Mouse (Mus musculus) layer of hippocampus, adult 11-12 months (tissue): ENCODE measurements around the gene Mast4.
A peak's percentile ranks its signal among the peaks of the same experiment; 100 is the strongest.
"Not testable (repeated sequence)": the region's sequence is repeated elsewhere in the genome, so short reads cannot be mapped to it uniquely, and the experiment has no call there.

Experiments
- DNase-seq: peaks from one replicate; pipeline ENCODE4 v3.0.0; 2022; ENCODE audit warnings: low spot score

Gene Mast4

DNA sequence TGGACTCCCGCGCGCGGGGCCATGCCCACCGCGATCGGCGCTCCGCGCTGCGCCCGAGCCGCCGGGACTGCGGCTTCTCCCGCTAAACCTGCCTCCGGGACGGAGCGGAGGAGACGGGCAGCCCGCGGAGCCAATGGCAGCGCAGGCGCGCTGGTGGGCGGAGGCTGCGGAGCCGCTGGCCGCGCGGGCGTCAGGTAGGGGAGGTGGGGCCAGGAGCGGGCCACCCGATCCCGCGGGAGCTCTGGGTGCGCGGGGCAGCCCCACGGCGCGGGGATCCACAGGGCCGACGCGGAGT lies at the start of gene Mast4:
Mast4 (minus strand) TSS at position 106 of the 295 bp plus-strand sequence.
- peak; percentile 76 for DNase-seq

DNA sequence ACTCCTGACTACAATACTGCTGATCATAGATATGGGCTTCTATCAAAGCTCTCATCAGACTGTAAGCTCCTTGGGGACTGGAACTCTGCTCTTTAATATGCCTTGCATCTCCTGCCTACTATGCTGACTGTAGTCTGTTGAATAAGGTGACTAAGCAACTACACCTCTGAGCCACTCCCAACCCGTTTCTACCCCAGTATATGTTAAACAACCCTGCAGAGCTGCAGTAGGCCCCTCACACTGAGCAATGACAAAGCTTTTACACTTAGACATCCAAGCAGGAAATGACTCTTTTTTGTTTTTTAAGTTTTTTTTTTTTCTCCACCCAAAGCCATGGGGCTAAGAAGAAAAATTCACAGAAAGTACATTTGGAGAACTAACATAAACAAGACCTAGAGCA lies 40.2 kb upstream of the Mast4 start:
- DNase-seq = no peak

GRCm38 (mm10) chr13:103369194-103369593 lies 34.9 kb upstream of the Mast4 start:
- peak; percentile 20 for DNase-seq

DNA sequence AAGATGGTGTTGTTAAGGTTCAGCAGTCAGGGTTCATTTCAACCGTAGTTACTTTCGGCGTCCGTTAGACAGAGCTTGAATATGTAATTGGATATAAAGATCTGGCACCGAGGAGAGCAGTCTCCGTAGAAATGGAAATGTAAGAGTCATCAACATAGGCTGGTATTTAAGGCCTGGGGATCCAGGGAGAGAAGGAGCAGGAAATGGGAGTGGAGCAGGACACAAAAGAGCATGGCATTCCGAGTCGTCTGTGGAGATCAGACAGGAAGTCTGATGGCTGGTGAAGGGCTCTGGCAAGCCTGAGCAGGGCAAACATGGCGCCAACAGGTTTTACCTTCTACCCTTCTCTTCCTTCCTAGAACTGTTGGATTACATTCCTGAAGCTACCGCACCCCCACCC lies 28.9 kb upstream of the Mast4 start:
- DNase-seq = no peak

DNA sequence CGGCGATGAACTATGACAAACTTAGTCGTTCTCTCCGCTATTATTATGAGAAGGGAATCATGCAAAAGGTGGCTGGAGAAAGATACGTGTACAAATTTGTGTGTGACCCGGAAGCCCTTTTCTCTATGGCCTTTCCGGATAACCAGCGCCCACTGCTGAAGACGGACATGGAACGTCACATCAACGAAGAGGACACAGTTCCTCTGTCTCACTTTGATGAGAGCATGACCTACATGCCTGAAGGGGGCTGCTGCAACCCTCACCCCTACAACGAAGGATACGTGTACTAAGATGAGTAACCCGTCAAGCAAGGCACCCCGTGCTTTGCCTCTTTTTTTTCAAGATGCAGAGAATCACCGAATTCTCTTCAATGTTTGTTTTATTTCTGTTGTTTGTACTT lies 23.1 kb upstream of the Mast4 start:
- not testable (repeated sequence) for DNase-seq

- DNase-seq = not testable (repeated sequence)
These were observed 22.6 kb upstream of the Mast4 start for GRCm38 (mm10) chr13:103356909-103357308.

GRCm38 (mm10) chr13:103354737-103355136 lies 20.4 kb upstream of the Mast4 start:
- no peak for DNase-seq

- DNase-seq = no peak
These were observed 10.5 kb upstream of the Mast4 start for GRCm38 (mm10) chr13:103344749-103345148.

- DNase-seq = no peak
These were observed 9.9 kb upstream of the Mast4 start for GRCm38 (mm10) chr13:103344006-103344720.

DNA sequence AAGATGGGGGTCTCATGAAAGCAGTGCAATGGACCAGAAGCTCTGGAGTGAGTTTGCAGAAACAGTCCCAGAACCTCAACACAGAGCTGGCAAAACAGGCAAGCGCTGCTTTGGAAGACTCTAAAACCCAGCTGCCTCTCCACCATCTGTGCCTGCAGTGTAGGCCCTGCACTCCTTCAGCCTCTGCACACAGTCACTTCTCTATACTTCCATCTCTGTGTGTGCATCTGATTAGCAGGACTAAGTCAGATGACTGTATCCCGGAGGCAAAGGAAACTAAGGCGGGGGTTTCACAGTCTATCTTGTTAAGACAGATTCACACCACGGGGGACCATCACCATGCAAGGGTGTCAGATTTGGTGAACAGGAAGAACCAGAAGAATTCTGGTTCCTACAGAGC lies 6.7 kb upstream of the Mast4 start:
- DNase-seq = no peak

DNA sequence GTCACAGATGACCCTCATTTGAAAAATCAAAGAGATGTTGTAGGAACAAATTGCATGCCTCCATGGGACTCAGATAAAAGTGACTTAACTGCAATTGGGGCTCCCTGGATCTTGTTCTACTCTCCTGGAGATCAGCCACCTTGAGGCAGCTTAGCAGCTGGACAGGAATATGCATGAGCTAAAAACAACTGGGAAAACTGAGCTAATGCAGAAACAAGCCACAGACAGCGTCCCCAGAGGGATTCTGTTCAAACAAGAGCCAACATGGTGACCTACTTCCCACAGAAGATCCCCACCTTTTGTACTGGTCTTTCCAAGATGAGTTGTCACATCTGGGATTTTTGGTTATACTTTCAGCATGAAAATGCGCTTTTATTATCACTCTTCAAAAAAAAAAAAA lies 4.3 kb upstream of the Mast4 start:
- DNase-seq = no peak

DNA sequence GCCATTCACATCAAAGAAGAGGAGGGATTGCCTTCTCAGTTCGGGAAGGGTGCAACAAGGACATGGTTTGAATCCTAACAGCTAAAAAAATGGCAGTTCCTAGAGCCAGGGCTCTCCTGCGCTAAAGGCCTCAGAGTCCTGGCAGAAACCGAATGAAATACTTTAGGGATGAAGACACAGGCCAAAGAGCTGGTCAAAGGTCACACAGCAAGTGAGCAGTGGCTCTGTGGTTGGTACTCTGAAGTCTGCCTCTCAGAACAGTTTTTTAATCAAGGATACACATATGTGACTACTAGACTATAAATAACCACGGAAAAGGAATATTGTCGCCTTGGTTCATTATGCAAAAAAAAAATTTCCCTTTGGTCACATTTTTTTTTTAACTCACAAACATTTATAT lies 1.9 kb upstream of the Mast4 start:
- no peak for DNase-seq

DNA sequence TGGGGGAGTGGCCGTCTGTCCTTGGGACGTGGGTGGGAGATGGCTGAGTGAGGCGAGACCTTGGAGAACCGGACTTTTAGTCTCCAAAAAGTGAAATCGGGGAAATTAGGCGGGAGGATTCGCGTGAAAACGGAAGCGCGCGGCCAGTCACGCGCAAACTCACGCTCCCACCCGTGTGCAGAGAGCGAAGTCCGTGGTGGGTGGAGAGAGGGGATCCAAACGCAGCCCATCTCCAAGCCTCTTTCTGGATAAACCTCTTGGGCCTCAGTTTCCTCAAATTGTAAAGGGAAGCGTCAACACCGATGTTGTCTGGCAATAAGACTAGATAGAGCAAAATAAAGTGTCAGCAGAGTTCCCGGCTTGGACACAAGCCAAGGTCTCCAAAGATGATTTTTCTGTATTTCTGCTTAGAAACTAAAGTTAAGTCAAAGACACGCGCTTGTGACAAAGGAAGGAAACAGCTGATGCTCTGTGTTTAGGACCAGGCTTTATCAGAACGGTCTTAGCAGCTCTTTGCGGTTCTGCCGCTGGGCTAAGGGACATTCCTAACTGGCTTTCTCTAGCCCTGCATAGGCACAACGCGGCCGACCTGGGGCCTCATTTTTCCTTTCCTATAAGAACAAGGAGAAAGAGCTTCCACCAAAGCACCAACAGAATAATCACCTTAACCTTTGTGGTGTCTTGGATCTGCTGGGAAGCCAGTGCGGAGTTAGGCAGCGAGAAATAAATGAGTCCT lies 594 bp upstream of the Mast4 start:
- no peak for DNase-seq

- DNase-seq = no peak
These were observed 501 bp downstream of the Mast4 start for GRCm38 (mm10) chr13:103333601-103334391.

DNA sequence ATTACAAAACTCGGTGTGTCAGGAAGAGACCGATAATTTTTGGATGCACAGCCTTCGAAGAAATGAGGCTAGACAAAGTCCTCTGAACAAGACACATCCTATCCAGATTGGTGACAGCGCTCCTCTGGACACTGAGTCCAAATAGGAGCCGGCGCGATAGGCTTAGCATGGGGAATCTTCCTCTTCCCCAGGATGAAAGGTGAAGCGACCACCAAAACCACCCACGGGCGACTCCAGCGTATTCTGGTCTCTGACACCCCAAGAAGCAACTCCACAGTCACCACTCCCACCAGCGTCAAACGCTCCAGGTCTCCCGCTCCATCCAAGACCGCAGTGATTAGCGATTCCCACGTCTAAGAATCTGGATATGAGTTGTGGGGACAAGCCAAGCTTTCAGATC lies 1.1 kb downstream of the Mast4 start:
- no peak for DNase-seq

GRCm38 (mm10) chr13:103332731-103333130 lies 1.6 kb downstream of the Mast4 start:
- no peak for DNase-seq

DNA sequence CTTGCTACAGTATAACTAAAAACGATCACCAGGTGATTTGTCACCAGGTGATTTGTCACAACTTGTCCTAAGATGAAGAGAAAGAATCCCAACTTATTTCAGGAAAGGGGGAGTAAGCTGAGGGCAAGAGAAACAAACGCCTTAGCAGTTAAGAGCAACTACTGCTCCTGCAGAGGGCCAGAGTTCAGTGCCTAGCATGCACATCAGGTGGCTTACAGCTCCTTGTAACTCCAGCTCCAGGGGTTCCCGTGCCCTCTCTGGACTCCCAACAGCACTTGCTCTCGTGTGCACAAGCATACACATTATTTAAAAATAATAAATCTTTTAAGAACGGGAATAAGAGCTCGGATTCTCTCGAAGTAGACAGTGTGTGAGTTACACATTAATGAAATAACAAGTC lies 3.2 kb downstream of the Mast4 start:
- DNase-seq = no peak

- no peak for DNase-seq
These were observed 6.0 kb downstream of the Mast4 start for GRCm38 (mm10) chr13:103328299-103328698.

DNA sequence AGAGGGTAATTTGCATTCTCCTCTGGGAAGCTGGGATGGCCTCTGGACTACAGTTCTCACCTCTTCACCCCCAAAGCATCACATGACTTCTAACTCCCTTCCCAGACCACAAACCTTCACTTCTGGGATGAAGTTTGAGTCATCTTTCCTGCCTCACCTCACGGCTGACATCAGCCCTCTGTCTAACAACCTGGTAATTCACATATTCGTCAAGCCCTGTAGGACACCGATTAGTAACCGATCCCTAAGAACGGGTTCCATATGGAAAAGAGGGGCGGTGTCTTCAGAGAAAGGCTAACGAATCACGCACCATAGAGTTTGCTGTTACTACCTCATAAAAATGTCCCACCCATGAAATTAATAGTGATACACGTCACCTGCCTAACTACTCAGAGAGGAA lies 6.5 kb downstream of the Mast4 start:
- DNase-seq = no peak

DNA sequence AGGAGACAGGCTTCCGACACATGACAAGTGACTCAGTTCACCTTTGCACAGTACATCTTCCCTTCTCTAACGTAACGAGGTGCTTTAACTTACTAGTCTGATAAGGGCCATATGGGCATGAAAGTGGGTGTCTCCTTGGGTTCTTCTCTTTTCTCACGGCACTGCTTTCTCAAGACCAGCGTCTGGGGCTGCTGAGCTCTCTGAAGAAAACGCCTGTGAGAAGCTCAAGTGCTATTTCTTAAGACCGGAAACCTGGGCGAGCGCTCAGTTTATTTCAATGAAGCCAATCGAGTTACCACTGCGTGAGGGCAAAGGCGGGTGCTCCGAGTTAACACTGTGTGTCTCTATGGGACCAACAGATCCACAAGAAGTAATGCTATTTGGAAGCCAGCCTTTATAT lies 8.1 kb downstream of the Mast4 start:
- no peak for DNase-seq

- DNase-seq = no peak
These were observed 14.4 kb downstream of the Mast4 start for GRCm38 (mm10) chr13:103319881-103320280.

- no peak for DNase-seq
These were observed 15.0 kb downstream of the Mast4 start for GRCm38 (mm10) chr13:103319317-103319716.

DNA sequence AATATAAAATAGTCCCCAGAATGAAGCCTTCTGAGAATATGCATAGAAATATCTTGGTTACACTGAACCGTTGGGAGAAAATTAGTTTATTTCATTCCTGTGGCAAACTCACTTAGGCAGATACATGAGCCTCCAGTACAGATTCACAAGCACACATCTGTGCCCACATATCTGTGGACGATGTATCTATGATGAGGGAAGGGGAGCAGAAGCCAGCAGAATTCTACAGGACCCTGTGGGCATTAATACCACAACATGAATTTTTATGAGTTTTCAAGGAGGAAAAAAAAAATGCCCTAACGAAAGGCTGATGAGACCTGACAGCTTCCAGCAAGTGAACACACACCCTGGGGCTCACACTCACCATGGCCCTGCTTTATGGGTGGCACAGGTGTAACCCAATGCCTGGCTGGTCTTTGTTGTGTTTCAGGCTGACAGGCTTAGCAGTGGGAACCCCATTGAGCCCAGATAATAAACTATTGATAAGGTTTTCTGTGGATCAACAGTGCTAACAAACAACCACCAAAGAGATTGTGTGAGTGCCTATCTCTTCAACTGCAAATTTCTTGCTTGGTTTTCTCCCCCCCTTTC lies 17.4 kb downstream of the Mast4 start:
- DNase-seq = no peak
